Mouse (Mus musculus) intestine, postnatal 0 days (tissue): ENCODE results near the gene Ndufb7. TPM values are rescaled to one million over a fixed set of nuclear protein-coding genes. Genes with fewer than 3 reads are reported as not detected.
A peak's percentile ranks its signal among the peaks of the same experiment; 100 is the strongest.

Experiments used
- ATAC-seq: fragments of 200-750 bp; cut with Nextera tagmentation; 2 replicates; pipeline ENCODE4 v1.8.0; 2017; ENCODE audit warnings: mild to moderate bottlenecking, moderate TSS enrichment, moderate library complexity
- H3K27ac ChIP-seq: fragments of 300-500 bp; sonication (generic); 2 replicates; pipeline ENCODE4 v1.5.1; 2014; ENCODE audit warnings: mild to moderate bottlenecking, low read depth, low read length, moderate library complexity
- H3K27me3 ChIP-seq: fragments of 300-500 bp; sonication (generic); replicated peaks from 2 replicates; pipeline ENCODE4 v1.6.1; 2014; ENCODE audit warnings: low read length, mixed read lengths; ENCODE audit not compliant: control insufficient read depth, insufficient read depth
- H3K36me3 ChIP-seq: fragments of 300-500 bp; sonication (generic); 2 replicates; pipeline ENCODE4 v1.6.1; 2014; ENCODE audit warnings: mild to moderate bottlenecking, moderate library complexity; ENCODE audit not compliant: control insufficient read depth, insufficient read depth
- H3K4me1 ChIP-seq: fragments of 300-500 bp; sonication (generic); replicated peaks from 2 replicates; pipeline ENCODE4 v1.6.1; 2014; ENCODE audit warnings: antibody characterized with exemption, low read length, mixed read lengths; ENCODE audit not compliant: control insufficient read depth, insufficient read depth
- H3K4me2 ChIP-seq: fragments of 300-500 bp; sonication (generic); replicated peaks from 2 replicates; pipeline ENCODE4 v1.6.1; 2014; ENCODE audit warnings: low read depth, mild to moderate bottlenecking, moderate library complexity
- H3K4me3 ChIP-seq: fragments of 300-500 bp; sonication (generic); 2 replicates; pipeline ENCODE4 v1.5.1; 2014; ENCODE audit warnings: low read depth, low read length
- H3K9ac ChIP-seq: fragments of 300-500 bp; sonication (generic); 2 replicates; pipeline ENCODE4 v1.6.1; 2014; ENCODE audit warnings: mild to moderate bottlenecking, low read depth, low read length
- H3K9me3 ChIP-seq: fragments of 300-500 bp; sonication (generic); 2 replicates; pipeline ENCODE4 v1.6.1; 2016; ENCODE audit warnings: mixed run types; ENCODE audit not compliant: control insufficient read depth
- CTCF ChIP-seq: sonication (generic); IDR thresholded peaks from 2 replicates; pipeline ENCODE4 v1.5.1; 2016; ENCODE audit warnings: low read depth, mild to moderate bottlenecking, control low read depth, antibody characterized with exemption, moderate library complexity
- WGBS: fragments of 180-500 bp; shearing (Covaris S2); extraction: QIAGEN DNeasy Blood & Tissue Kit; methylation state at CpG from one replicate; pipeline ENCODE4 v1.1.7; 2014; 5-methylcytosine and 5-hydroxymethylcytosine counted together
- polyA plus RNA-seq: library from polyadenylated mRNA; unstranded; fragments of >200 nt; fragmentation: Nextera tagmentation; extraction: Ambion mirVana; gene quantifications from 2 replicates; pipeline ENCODE4 v1.2.1, GENCODE M21; 2015

The Ndufb7 gene
- polyA plus RNA-seq, 1 experiment from 2014 or later: 579 TPM

DNA sequence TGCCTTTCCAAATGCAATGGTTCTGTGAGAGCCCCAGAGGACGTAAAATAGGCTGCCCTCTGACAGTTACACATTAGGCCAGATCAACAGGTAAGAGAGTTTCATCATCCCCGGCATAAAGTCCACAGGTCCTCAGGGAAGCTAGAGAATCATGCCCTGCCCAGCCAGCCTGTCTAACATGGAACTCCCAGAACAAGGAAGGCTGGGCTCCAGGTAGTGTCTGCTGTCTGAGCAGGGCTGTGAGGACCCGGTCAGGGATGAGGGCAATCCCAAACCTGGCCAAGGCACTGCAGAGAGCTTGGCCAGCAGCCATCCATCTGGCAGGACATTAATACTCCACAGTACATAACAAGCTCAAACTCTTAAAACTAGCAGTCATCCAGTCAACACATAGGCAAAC is 18.9 kb downstream of the Ndufb7 start:
- 32% methylated on average over 3 of the region's 3 CpGs for WGBS
- Histone ChIP-seq H3K36me3 (peaks cover 7% of the 10 kb centered on the region; the same call in 1 of the 2 replicates), H3K4me3 (no peak overlapping the region), H3K27me3 (no peaks in the 10 kb centered on the region), H3K9ac (no peak overlapping the region), H3K9me3 (no peaks in the 10 kb centered on the region), H3K27ac (peak overlapping the region; percentile 60), H3K4me1 (0 out of 2 replicates have a peak, but pooled peaks cover 7% of the 10 kb centered on the region), H3K4me2 (no peak overlapping the region)
- no peak for TF ChIP-seq CTCF
- peak; percentile 57 for ATAC-seq

- peaks cover 7% of the 10 kb centered on the region; the same call in 1 of the 2 replicates for H3K36me3 ChIP-seq
- no peaks in the 10 kb centered on the region for H3K27me3 ChIP-seq
- H3K4me2 ChIP-seq: no peak overlapping the region
- H3K9ac ChIP-seq: no peak overlapping the region
- 68% methylated on average over 6 of the region's 6 CpGs for WGBS
- H3K4me3 ChIP-seq: no peak overlapping the region
- no peaks in the 10 kb centered on the region for H3K9me3 ChIP-seq
- ATAC-seq: no peak
- TF ChIP-seq CTCF: no peak
- no peaks in the 10 kb centered on the region for H3K4me1 ChIP-seq
- H3K27ac ChIP-seq: no peak overlapping the region
Observed at GRCm38 (mm10) chr8:83587644-83588043, 21.2 kb downstream of the Ndufb7 start.

DNA sequence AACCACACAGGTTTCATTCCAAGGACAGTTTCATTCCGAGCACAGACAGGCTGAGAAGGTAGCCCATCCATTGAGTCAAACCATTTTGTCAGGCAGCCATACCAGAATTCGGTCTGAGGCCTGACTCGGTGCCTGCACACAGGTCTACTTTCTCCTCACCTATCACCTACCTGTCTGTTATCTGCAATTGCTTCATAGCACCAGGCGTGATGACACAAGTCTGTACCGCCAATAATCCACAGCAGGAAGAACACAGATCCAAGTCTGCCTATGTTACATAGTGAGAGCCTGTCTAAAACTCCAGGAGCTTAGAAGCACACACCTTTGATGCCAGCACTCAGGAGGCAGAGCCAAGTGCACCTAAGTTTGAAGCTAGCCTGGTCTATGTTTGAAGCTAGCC is 22.4 kb downstream of the Ndufb7 start:
- Histone ChIP-seq H3K9ac (no peak overlapping the region), H3K27me3 (no peaks in the 10 kb centered on the region), H3K9me3 (no peaks in the 10 kb centered on the region), H3K36me3 (peaks cover 7% of the 10 kb centered on the region; the same call in 1 of the 2 replicates), H3K27ac (no peak overlapping the region), H3K4me1 (0 out of 2 replicates have a peak, but pooled peaks cover 5% of the 10 kb centered on the region), H3K4me2 (no peak overlapping the region), H3K4me3 (no peak overlapping the region)
- WGBS: 49% methylated on average over 5 of the region's 5 CpGs
- TF ChIP-seq CTCF: no peak
- no peak for ATAC-seq

DNA sequence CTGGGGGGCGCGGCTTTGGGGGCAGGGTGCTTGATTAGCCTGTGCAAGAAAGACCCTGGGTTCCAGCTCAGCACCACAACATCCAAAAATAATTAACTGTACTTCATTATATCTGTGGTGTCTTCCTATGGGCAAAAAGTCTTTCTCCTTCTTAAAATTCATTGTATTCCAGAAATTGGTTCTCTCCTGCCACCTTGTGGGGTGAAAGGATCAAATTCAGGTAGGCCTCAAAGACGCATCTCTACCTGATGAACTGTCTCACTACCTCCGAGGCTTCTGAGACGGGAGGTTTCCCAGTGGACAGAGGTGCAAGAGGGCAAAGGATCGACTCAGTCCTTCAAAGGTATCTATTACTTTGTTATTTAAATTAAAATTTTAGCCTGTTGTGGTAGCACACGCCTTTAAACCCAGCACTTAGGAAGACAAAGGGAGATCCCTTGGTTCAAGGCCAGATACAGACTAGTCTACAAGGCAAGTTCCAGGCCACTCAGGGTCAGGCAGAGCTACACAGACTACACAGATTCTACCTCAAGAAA is 24.1 kb downstream of the Ndufb7 start:
- H3K27me3 ChIP-seq: no peaks in the 10 kb centered on the region
- TF ChIP-seq CTCF: peak; percentile 54
- no peak for ATAC-seq
- H3K36me3 ChIP-seq: peaks cover 7% of the 10 kb centered on the region; the same call in 1 of the 2 replicates
- no peaks in the 10 kb centered on the region for H3K9me3 ChIP-seq
- H3K4me3 ChIP-seq: no peak overlapping the region
- WGBS: 76% methylated on average over 7 of the region's 7 CpGs
- H3K4me1 ChIP-seq: 0 out of 2 replicates have a peak, but pooled peaks cover 5% of the 10 kb centered on the region
- H3K4me2 ChIP-seq: no peak overlapping the region
- H3K9ac ChIP-seq: no peak overlapping the region
- H3K27ac ChIP-seq: no peak overlapping the region

- ATAC-seq: no peak
- Histone ChIP-seq H3K27ac (no peak overlapping the region), H3K4me1 (0 out of 2 replicates have a peak, but pooled peaks cover 5% of the 10 kb centered on the region), H3K4me3 (0 out of 2 replicates have a peak overlapping the region, but pooled peaks have one; percentile 9), H3K9me3 (no peaks in the 10 kb centered on the region), H3K4me2 (peak overlapping the region; percentile 84), H3K9ac (peak overlapping the region; percentile 69; the same call in 1 of the 2 replicates), H3K36me3 (peaks cover 7% of the 10 kb centered on the region; the same call in 1 of the 2 replicates), H3K27me3 (no peaks in the 10 kb centered on the region)
- 48% methylated on average over 3 of the region's 3 CpGs for WGBS
- TF ChIP-seq CTCF: no peak
Observed at GRCm38 (mm10) chr8:83592682-83593081, 26.2 kb downstream of the Ndufb7 start.

DNA sequence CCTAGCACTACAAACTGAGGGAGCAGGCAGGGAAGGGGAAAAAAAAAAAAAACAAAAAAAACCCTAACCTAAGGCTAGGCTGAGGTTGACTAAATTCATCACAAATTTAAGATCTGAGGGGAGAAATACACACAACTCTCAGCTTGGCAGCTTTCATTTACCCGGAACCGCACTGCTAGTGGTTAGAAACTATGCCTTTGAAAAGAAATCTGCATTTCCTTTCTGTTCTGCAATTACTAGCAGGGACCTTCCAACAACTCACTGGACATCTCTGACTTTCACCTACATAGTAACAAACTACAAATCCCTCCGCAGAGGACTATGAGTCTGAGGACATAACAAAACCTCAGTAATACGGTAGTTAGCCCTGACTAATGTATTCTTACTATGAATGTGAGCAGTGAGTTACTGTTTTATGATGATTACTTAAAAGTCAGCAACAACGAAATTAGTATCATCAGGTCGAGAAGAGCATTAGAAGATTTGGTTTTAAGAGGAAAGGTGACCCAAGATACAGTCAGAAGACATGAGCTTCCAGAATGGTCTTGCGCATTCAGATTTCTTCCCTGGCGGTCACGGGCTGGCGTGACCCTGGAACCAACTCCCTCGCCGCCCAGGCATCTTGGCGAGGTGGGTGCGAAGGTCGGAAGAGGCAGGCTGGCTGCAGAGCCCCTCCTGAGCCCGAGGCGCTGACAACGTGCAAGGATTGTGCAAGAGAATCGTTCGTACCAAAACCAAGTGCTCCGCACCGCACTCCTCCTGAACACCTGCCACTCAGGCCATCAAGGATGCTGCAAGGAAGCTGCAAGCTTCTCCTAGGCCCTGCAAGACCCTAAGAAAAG is 27.1 kb downstream of the Ndufb7 start:
- TF ChIP-seq CTCF: no peak
- peak overlapping the region; percentile 57 for H3K27ac ChIP-seq
- H3K27me3 ChIP-seq: no peaks in the 10 kb centered on the region
- H3K9ac ChIP-seq: peak overlapping the region; percentile 69
- WGBS: 2% methylated on average over 22 of the region's 22 CpGs
- H3K4me3 ChIP-seq: peak overlapping the region; percentile 75
- H3K4me1 ChIP-seq: 0 out of 2 replicates have a peak, but pooled peaks cover 5% of the 10 kb centered on the region
- peak; percentile 60 for ATAC-seq
- H3K4me2 ChIP-seq: peak overlapping the region; percentile 84
- H3K9me3 ChIP-seq: no peaks in the 10 kb centered on the region
- no peaks in the 10 kb centered on the region for H3K36me3 ChIP-seq
